Mouse (Mus musculus) left cerebral cortex, postnatal 10 days (tissue): ENCODE data around the gene Ebf1. TPM values are rescaled to one million over a fixed set of nuclear protein-coding genes. Genes with fewer than 3 reads are reported as not detected.
A peak's percentile ranks its signal among the peaks of the same experiment; 100 is the strongest.

Experiments
- DNase-seq, 2 experiments: peaks; one replicate each; pipeline ENCODE4 v3.0.0; 2021 to 2022; ENCODE audit warnings: low spot score in 2 of 2, mixed read lengths in 1 of 2; ENCODE audit errors: extremely low spot score in 1 of 2
- intact Hi-C: fragments of 180-260 bp; cut with DNase I; formaldehyde crosslinking; loops from one replicate; pipeline ENCODE4 v1.15.1; 2025
- total RNA-seq, 2 experiments: library from RNA; stranded (reverse); gene quantifications; 2 replicates each; pipeline ENCODE4 v1.2.3; 2021

The Ebf1 gene
- total RNA-seq, 2 experiments from 2014 or later = 3.6 to 5.0 TPM

GRCm38 (mm10) chr11:44895893-44896292 lies 278.8 kb downstream of the Ebf1 start:
- intact Hi-C loops = no loop called here
- no peak for DNase-seq

- peak in 1 of 2 experiments; percentile 35 for DNase-seq
- intact Hi-C loops = no loop called here
Measured at GRCm38 (mm10) chr11:44897140-44897665, 280.1 kb downstream of the Ebf1 start.

- intact Hi-C loops = no loop called here
Measured at GRCm38 (mm10) chr11:44899554-44899953, 282.4 kb downstream of the Ebf1 start.

GRCm38 (mm10) chr11:44899965-44900364 lies 282.8 kb downstream of the Ebf1 start:
- intact Hi-C loops = no loop called here
- DNase-seq = no peak

More at GRCm38 (mm10) chr11:44899554-44899953, 282.4 kb downstream of the Ebf1 start:
- DNase-seq = no peak

- no peak for DNase-seq
- intact Hi-C loops = no loop called here
Measured at GRCm38 (mm10) chr11:44900496-44900895, 283.4 kb downstream of the Ebf1 start.

GRCm38 (mm10) chr11:44901715-44902114 lies 284.6 kb downstream of the Ebf1 start:
- no peak for DNase-seq
- intact Hi-C loops = no loop called here

- intact Hi-C loops = no loop called here
Measured at GRCm38 (mm10) chr11:44902165-44902564, 285.0 kb downstream of the Ebf1 start.

GRCm38 (mm10) chr11:44904121-44904520 lies 287.0 kb downstream of the Ebf1 start:
- DNase-seq = no peak
- intact Hi-C loops = no loop called here

More at GRCm38 (mm10) chr11:44902165-44902564, 285.0 kb downstream of the Ebf1 start:
- no peak for DNase-seq

- intact Hi-C loops = no loop called here
- no peak for DNase-seq
Measured at GRCm38 (mm10) chr11:44906456-44906855, 289.3 kb downstream of the Ebf1 start.

GRCm38 (mm10) chr11:44911765-44912164 lies 294.6 kb downstream of the Ebf1 start:
- no peak for DNase-seq
- intact Hi-C loops = no loop called here

GRCm38 (mm10) chr11:44913806-44914205 lies 296.7 kb downstream of the Ebf1 start:
- no peak for DNase-seq

GRCm38 (mm10) chr11:44917059-44917458 lies 299.9 kb downstream of the Ebf1 start:
- intact Hi-C loops = no loop called here
- DNase-seq = peak in 1 of 2 experiments; percentile 34

More at GRCm38 (mm10) chr11:44913806-44914205, 296.7 kb downstream of the Ebf1 start:
- intact Hi-C loops = no loop called here

- intact Hi-C loops = no loop called here
Measured at GRCm38 (mm10) chr11:44923138-44923537, 306.0 kb downstream of the Ebf1 start.

GRCm38 (mm10) chr11:44923868-44924508 lies 306.9 kb downstream of the Ebf1 start:
- intact Hi-C loops = no loop called here
- no peak for DNase-seq

More at GRCm38 (mm10) chr11:44923138-44923537, 306.0 kb downstream of the Ebf1 start:
- no peak for DNase-seq

- intact Hi-C loops = no loop called here
- DNase-seq = peak in 1 of 2 experiments; percentile 23
Measured at GRCm38 (mm10) chr11:44924896-44925295, 307.8 kb downstream of the Ebf1 start.

- intact Hi-C loops = no loop called here
- DNase-seq = no peak
Measured at GRCm38 (mm10) chr11:44925806-44926525, 308.8 kb downstream of the Ebf1 start.

- intact Hi-C loops = no loop called here
- no peak for DNase-seq
Measured at GRCm38 (mm10) chr11:44928403-44928802, 311.3 kb downstream of the Ebf1 start.

- no peak for DNase-seq
- intact Hi-C loops = no loop called here
Measured at GRCm38 (mm10) chr11:44932942-44933483, 315.9 kb downstream of the Ebf1 start.

GRCm38 (mm10) chr11:44943781-44944180 lies 326.7 kb downstream of the Ebf1 start:
- intact Hi-C loops = no loop called here
- DNase-seq = no peak

- no peak for DNase-seq
- intact Hi-C loops = no loop called here
Measured at GRCm38 (mm10) chr11:44944401-44944800, 327.3 kb downstream of the Ebf1 start.
